1 mouse cellular context compared by ENCODE assay signal in genomic region chr17:45626577-45627134, GRCm38 (mm10).
TF ChIP-seq lines count a peak whose summit lies in the region.

No protein-coding gene starts in this region.

TF ChIP-seq in MEL, 35 proteins besides CTCF, POLR2A, EP300 and RAD21:
- TF ChIP-seq ETS1 (IDR thresholded peaks at IDR 0.05; ENCODE audit: low read depth, low read length) (peak; percentile 38; the same call in 1 of the 2 replicates), CHD2 (IDR thresholded peaks at IDR 0.05; ENCODE audit: low read length) (peak; percentile 50), NRF1 (IDR thresholded peaks at IDR 0.05; ENCODE audit: insufficient read depth, low read depth, low read length, poor library complexity, severe bottlenecking) (no peak), TCF12 (IDR thresholded peaks at IDR 0.05; ENCODE audit: low read depth, low read length) (no peak), USF1 (IDR thresholded peaks at IDR 0.05; ENCODE audit: low read depth, low read length) (peak; percentile 52; the same call in 1 of the 2 replicates), ZMIZ1 (IDR thresholded peaks at IDR 0.05; ENCODE audit: low read depth, low read length) (peak; percentile 61; the same call in 1 of the 2 replicates), MAX (IDR thresholded peaks at IDR 0.05; ENCODE audit: low read length) (peak; percentile 82), MYB (IDR thresholded peaks at IDR 0.05; ENCODE audit: low read depth, low read length) (no peak), ZKSCAN1 (IDR thresholded peaks at IDR 0.05; ENCODE audit: low read depth, low read length) (no peak), TBP (IDR thresholded peaks at IDR 0.05; ENCODE audit: low read depth, low read length) (peak; percentile 54; the same call in 1 of the 2 replicates), MYC (IDR thresholded peaks at IDR 0.05; ENCODE audit: low read depth, low read length) (peak; percentile 96), ELF1 (IDR thresholded peaks at IDR 0.05; ENCODE audit: low read depth, low read length) (peak; percentile 53; the same call in 1 of the 2 replicates), ZC3H11A (IDR thresholded peaks at IDR 0.05; ENCODE audit: low read depth, low read length) (peak; percentile 28; the same call in 1 of the 2 replicates), SIN3A (IDR thresholded peaks at IDR 0.05; ENCODE audit: low read length) (peak; percentile 75), SMC3 (IDR thresholded peaks at IDR 0.05; ENCODE audit: low read depth, low read length) (peak; percentile 60), POLR2AphosphoS2 (IDR thresholded peaks at IDR 0.05; ENCODE audit: low read length) (0 out of 2 replicates have a peak, but pooled peaks have one; percentile 44), JUND (IDR thresholded peaks at IDR 0.05; ENCODE audit: low read depth, low read length) (no peak), NELFE (IDR thresholded peaks at IDR 0.05; ENCODE audit: low read depth, low read length) (peak; percentile 73), TAL1 (IDR thresholded peaks at IDR 0.05; ENCODE audit: low read length) (no peak), MXI1 (IDR thresholded peaks at IDR 0.05; ENCODE audit: low read depth, low read length) (peak; percentile 93), HCFC1 (IDR thresholded peaks at IDR 0.05; ENCODE audit: low read depth, low read length) (peak; percentile 69)
